Mouse (Mus musculus) C2C12 (cell line): Measurements from ENCODE around the gene Esr2. TPM values are rescaled to one million over a fixed set of nuclear protein-coding genes. Genes with fewer than 3 reads are reported as not detected.
A peak's percentile ranks its signal among the peaks of the same experiment; 100 is the strongest.

Source experiments
- H3K27me3 ChIP-seq: one replicate; pipeline ENCODE4 v1.6.1; 2011; ENCODE audit not compliant: control insufficient read depth, insufficient read depth, insufficient read length
- H3K36me3 ChIP-seq: one replicate; pipeline ENCODE4 v1.6.1; 2011; ENCODE audit not compliant: control insufficient read depth, insufficient read depth
- H3K4me3 ChIP-seq: one replicate; pipeline ENCODE4 v1.5.1; 2011; ENCODE audit warnings: mild to moderate bottlenecking, control low read depth; ENCODE audit not compliant: poor library complexity, insufficient read depth, severe bottlenecking
- H3K79me2 ChIP-seq: one replicate; pipeline ENCODE4 v1.6.1; 2011; ENCODE audit not compliant: control insufficient read depth, insufficient read depth
- H3K79me3 ChIP-seq: one replicate; pipeline ENCODE4 v1.6.1; 2011; ENCODE audit warnings: low read depth, control low read depth
- H3ac ChIP-seq: one replicate; pipeline ENCODE3; 2011; ENCODE audit warnings: low read depth; ENCODE audit not compliant: control insufficient read depth, insufficient read length
- CEBPB ChIP-seq: IDR thresholded peaks from one replicate; pipeline ENCODE4 v1.6.1; 2011; ENCODE audit warnings: low read depth, mild to moderate bottlenecking, control low read depth, moderate library complexity
- CTCF ChIP-seq: IDR thresholded peaks from one replicate; pipeline ENCODE4 v1.5.1; 2011; ENCODE audit not compliant: control insufficient read depth, insufficient read depth, insufficient read length
- FOSL1 ChIP-seq: IDR thresholded peaks from one replicate; pipeline ENCODE4 v1.8.0; 2011; ENCODE audit warnings: mild to moderate bottlenecking, low read length; ENCODE audit not compliant: poor library complexity, insufficient read depth, severe bottlenecking
- MAX ChIP-seq: IDR thresholded peaks from one replicate; pipeline ENCODE4 v1.6.1; 2011; ENCODE audit warnings: mild to moderate bottlenecking, control low read depth
- MYOD1 ChIP-seq: IDR thresholded peaks from one replicate; pipeline ENCODE4 v1.6.1; 2011; ENCODE audit warnings: low read depth; ENCODE audit not compliant: control insufficient read depth, insufficient read length
- MYOG ChIP-seq: IDR thresholded peaks from one replicate; pipeline ENCODE4 v1.6.1; 2011; ENCODE audit not compliant: control insufficient read depth, insufficient read length; ENCODE audit errors: extremely low read depth
- USF1 ChIP-seq: IDR thresholded peaks from one replicate; pipeline ENCODE4 v1.6.1; 2011; ENCODE audit warnings: low read depth, mild to moderate bottlenecking, control low read depth, moderate library complexity
- polyA plus RNA-seq: library from polyadenylated mRNA; unstranded; fragments of >200 nt; fragmentation: generic; extraction: Trizol; gene quantifications from one replicate; pipeline ENCODE4 v1.2.1, GENCODE M21; 2012; ENCODE audit warnings: missing spikeins

The Esr2 gene
- polyA plus RNA-seq, 1 experiment = 0.19 TPM

DNA sequence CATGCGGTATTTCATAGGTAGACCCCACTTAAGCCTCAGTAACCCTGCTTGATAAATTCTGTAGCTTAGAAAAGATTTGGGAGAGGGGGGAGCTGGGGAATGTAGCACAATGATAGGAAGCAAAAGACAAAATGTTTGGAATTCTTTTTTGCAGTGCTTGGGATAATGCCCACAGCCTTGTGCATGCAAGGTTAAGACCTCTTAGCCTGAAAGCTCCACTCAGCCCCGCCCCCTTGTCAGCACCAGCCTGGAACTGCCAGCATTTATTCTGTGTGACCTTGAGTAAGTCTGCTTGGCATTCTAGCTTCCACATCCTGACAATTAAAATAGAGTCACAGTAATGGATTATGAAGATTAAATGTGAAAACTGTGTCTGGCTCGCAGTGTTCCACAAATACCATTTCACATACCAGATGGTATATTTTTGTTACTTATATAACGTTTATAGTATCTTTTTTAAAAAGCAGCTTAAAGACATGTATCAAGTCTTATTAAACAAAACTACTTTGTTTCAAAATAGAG lies 59.4 kb downstream of the Esr2 start:
- no peak for TF ChIP-seq MYOG
- TF ChIP-seq USF1 = no peak
- no peak for TF ChIP-seq CTCF
- TF ChIP-seq MAX = no peak
- no peak for TF ChIP-seq FOSL1
- no peak for TF ChIP-seq CEBPB
- TF ChIP-seq MYOD1 = no peak
- no peaks in the 10 kb centered on the region for H3K79me2 ChIP-seq
- no peaks in the 10 kb centered on the region for H3K79me3 ChIP-seq
- no peaks in the 10 kb centered on the region for H3K27me3 ChIP-seq
- no peaks in the 10 kb centered on the region for H3K36me3 ChIP-seq
- H3K4me3 ChIP-seq = no peak overlapping the region
- H3ac ChIP-seq = no peak overlapping the region

- no peaks in the 10 kb centered on the region for H3K27me3 ChIP-seq
- no peak for TF ChIP-seq CTCF
- TF ChIP-seq MAX = no peak
- peak; percentile 71 for TF ChIP-seq USF1
- H3K36me3 ChIP-seq = no peaks in the 10 kb centered on the region
- no peak overlapping the region for H3ac ChIP-seq
- no peaks in the 10 kb centered on the region for H3K79me3 ChIP-seq
- H3K4me3 ChIP-seq = no peak overlapping the region
- H3K79me2 ChIP-seq = no peaks in the 10 kb centered on the region
Observed at GRCm38 (mm10) chr12:76116577-76116976, 60.5 kb downstream of the Esr2 start.

GRCm38 (mm10) chr12:76111046-76111445 lies 66.0 kb downstream of the Esr2 start:
- no peaks in the 10 kb centered on the region for H3K79me3 ChIP-seq
- TF ChIP-seq FOSL1 (no peak), MAX (no peak), USF1 (no peak), MYOD1 (no peak), CTCF (no peak), CEBPB (no peak), MYOG (no peak)
- H3ac ChIP-seq = no peak overlapping the region
- H3K36me3 ChIP-seq = no peaks in the 10 kb centered on the region
- H3K79me2 ChIP-seq = no peaks in the 10 kb centered on the region
- H3K4me3 ChIP-seq = no peak overlapping the region
- H3K27me3 ChIP-seq = no peaks in the 10 kb centered on the region

DNA sequence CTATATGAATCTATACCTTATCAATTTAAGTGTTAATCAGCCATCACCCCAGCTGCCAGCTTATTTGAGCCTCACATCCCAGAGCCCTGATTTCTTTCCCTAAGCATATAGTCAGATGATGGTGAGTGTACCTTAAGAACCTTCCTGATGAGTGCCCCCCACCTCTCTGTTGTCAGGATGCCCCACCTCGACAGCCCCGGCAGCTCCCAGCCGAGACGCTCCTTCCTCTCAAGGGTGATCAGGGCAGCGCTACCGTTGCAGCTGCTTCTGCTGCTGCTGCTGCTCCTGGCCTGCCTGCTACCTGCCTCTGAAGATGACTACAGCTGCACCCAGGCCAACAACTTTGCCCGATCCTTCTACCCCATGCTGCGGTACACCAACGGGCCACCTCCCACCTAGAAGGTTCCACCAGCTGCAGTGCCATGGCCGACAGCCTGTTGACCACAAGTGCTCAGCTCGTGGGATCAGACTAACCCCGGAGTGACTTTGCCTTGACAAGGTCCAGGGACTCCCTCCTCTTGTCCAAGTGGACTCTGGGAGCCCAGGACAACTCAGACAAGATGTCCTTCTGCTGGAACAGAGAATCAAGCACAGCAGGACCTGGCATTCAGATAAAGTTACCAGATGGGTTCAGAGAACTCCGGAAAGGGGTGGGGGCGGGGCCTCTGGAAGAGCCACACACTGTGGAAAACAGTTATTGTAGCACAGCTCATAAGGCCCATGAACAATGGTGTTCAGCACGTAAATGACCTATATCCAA lies 67.2 kb downstream of the Esr2 start:
- H3K27me3 ChIP-seq = no peaks in the 10 kb centered on the region
- no peaks in the 10 kb centered on the region for H3K79me2 ChIP-seq
- no peak overlapping the region for H3K4me3 ChIP-seq
- no peaks in the 10 kb centered on the region for H3K36me3 ChIP-seq
- no peak overlapping the region for H3ac ChIP-seq
- TF ChIP-seq CTCF (no peak), USF1 (no peak)
- H3K79me3 ChIP-seq = no peaks in the 10 kb centered on the region

GRCm38 (mm10) chr12:76104596-76105351 lies 72.3 kb downstream of the Esr2 start:
- no peak for TF ChIP-seq MYOG
- no peak for TF ChIP-seq MYOD1
- no peak for TF ChIP-seq USF1
- no peak for TF ChIP-seq MAX
- TF ChIP-seq FOSL1 = no peak
- no peak for TF ChIP-seq CEBPB
- H3K79me3 ChIP-seq = no peaks in the 10 kb centered on the region
- H3K36me3 ChIP-seq = peaks cover 3% of the 10 kb centered on the region
- H3ac ChIP-seq = no peak overlapping the region
- H3K27me3 ChIP-seq = no peaks in the 10 kb centered on the region
- H3K4me3 ChIP-seq = no peak overlapping the region
- no peaks in the 10 kb centered on the region for H3K79me2 ChIP-seq

DNA sequence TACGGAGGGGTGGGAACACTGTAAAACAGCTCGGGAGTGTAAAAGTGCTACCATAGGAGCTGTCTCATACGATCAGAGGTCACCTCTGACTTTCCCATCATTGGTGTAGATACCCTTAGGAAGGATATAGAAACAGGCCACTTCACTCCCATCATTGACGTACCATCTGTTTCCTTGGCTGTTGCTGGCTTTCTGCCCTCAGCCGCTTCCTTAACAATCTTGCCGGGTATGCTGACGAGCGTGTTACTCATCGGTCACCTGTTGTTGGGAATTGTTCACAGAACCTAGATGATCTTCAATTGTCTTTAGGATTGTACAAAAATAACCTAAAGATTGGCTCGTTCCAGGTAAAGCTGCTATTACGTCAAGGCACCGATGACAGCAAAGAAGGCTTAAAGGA lies 74.4 kb downstream of the Esr2 start:
- Histone ChIP-seq H3K4me3 (no peak overlapping the region), H3ac (no peak overlapping the region), H3K79me2 (no peaks in the 10 kb centered on the region), H3K36me3 (peaks cover 10% of the 10 kb centered on the region), H3K79me3 (no peaks in the 10 kb centered on the region), H3K27me3 (no peaks in the 10 kb centered on the region)
- TF ChIP-seq MAX (no peak), MYOD1 (peak; percentile 32), USF1 (no peak), CTCF (no peak)
